Mouse (Mus musculus) right cerebral cortex, postnatal 25 days (tissue): ENCODE data around the gene Prickle3.
A peak's percentile ranks its signal among the peaks of the same experiment; 100 is the strongest.

Experiments used
- DNase-seq: peaks from one replicate; pipeline ENCODE4 v3.0.0; 2022

The Prickle3 gene

GRCm38 (mm10) chrX:7657221-7657639 is at the start of gene Prickle3:
TSS of gene Prickle3 (plus strand) at chrX:7657260.
- DNase-seq: no peak

- peak; percentile 10 for DNase-seq
Observed at GRCm38 (mm10) chrX:7610035-7610434, 47.0 kb upstream of the Prickle3 start.

GRCm38 (mm10) chrX:7610536-7611258 is 46.4 kb upstream of the Prickle3 start:
- DNase-seq: peak; percentile 25

- DNase-seq: no peak
Observed at GRCm38 (mm10) chrX:7617889-7618551, 39.0 kb upstream of the Prickle3 start.

GRCm38 (mm10) chrX:7632560-7632959 is 24.5 kb upstream of the Prickle3 start:
- DNase-seq: no peak

- no peak for DNase-seq
Observed at GRCm38 (mm10) chrX:7635101-7635500, 22.0 kb upstream of the Prickle3 start.

- peak; percentile 86 for DNase-seq
Observed at GRCm38 (mm10) chrX:7638401-7639091, 18.5 kb upstream of the Prickle3 start, which contains the start of gene Syp. TSS of gene Syp (plus strand) at chrX:7638471.

- DNase-seq: no peak
Observed at GRCm38 (mm10) chrX:7639536-7640325, 17.3 kb upstream of the Prickle3 start.

- DNase-seq: no peak
Observed at GRCm38 (mm10) chrX:7640785-7641184, 16.3 kb upstream of the Prickle3 start.

GRCm38 (mm10) chrX:7645349-7645748 is 11.7 kb upstream of the Prickle3 start:
- DNase-seq: peak; percentile 60

GRCm38 (mm10) chrX:7648671-7649304 is 8.3 kb upstream of the Prickle3 start:
- peak; percentile 53 for DNase-seq

GRCm38 (mm10) chrX:7658031-7658784 is 1.1 kb downstream of the Prickle3 start:
- no peak for DNase-seq

- no peak for DNase-seq
Observed at GRCm38 (mm10) chrX:7658785-7659589, 1.9 kb downstream of the Prickle3 start.

GRCm38 (mm10) chrX:7661086-7661485 is 4.0 kb downstream of the Prickle3 start:
- DNase-seq: no peak

GRCm38 (mm10) chrX:7662936-7663335 is 5.9 kb downstream of the Prickle3 start:
- DNase-seq: no peak

GRCm38 (mm10) chrX:7664791-7665190 is 7.7 kb downstream of the Prickle3 start:
- DNase-seq: no peak

GRCm38 (mm10) chrX:7665739-7666502 is 8.9 kb downstream of the Prickle3 start:
- DNase-seq: no peak

GRCm38 (mm10) chrX:7670390-7670881 is 13.4 kb downstream of the Prickle3 start:
- peak; percentile 47 for DNase-seq

- DNase-seq: peak; percentile 28
Observed at GRCm38 (mm10) chrX:7670921-7671623, 14.0 kb downstream of the Prickle3 start, which contains the start of gene Plp2. TSS of gene Plp2 (minus strand) at chrX:7671390.
